Mouse (Mus musculus): Measurements from ENCODE around the gene Dusp19. TPM values are rescaled to one million over a fixed set of nuclear protein-coding genes. Genes with fewer than 3 reads are reported as not detected.

Gene Dusp19
- polyA plus RNA-seq (2012; rRNA removed) = 14.0 and 15.2 TPM in 2 replicates

GRCm38 (mm10) chr2:80616854-80617737 is at the start of gene Dusp19, which contains the start of gene Nup35:
Gene Dusp19, plus strand, starts transcription at chr2:80617045.
Gene Nup35, plus strand, starts transcription at chr2:80617236.

GRCm38 (mm10) chr2:80581043-80581711 is 35.7 kb upstream of the Dusp19 start, which contains the start of gene Nckap1:
Gene Nckap1, minus strand, starts transcription at chr2:80581380.

Other genes starting within 250 kb of the Dusp19 start
- 2.8 and 3.9 TPM in 2 replicates for gene Frzb, start 169.4 kb upstream of the Dusp19 start, polyA plus RNA-seq (2012; rRNA removed)
- gene Nckap1, start 35.7 kb upstream of the Dusp19 start, polyA plus RNA-seq (2012; rRNA removed) = 137 and 139 TPM in 2 replicates
- gene Nup35, start 191 bp downstream of the Dusp19 start, polyA plus RNA-seq (2012; rRNA removed) = 44.4 and 46.7 TPM in 2 replicates